Mouse (Mus musculus): ENCODE measurements around the gene Tpcn2.

Gene Tpcn2

DNA sequence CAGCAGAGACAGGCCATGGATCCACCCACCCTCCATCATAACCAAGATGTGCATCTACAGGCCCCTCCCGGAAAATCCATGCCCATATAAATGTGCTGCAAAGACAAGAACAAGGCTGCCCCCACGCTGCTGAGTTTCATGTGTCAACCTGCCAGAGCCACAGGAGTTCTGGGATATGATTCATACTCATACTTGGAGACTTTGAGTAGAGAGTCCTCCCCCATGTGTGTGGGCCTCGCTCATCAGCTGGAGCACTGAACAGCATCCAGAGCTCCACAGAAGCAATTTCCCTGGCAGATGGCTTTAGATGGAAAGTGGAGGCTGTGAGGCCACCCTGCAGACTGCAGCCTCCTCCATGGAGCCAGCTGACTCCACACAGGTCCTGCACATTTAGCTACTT is 86.8 kb downstream of the Tpcn2 start:
- DNase-seq, result peak; percentile 27

DNA sequence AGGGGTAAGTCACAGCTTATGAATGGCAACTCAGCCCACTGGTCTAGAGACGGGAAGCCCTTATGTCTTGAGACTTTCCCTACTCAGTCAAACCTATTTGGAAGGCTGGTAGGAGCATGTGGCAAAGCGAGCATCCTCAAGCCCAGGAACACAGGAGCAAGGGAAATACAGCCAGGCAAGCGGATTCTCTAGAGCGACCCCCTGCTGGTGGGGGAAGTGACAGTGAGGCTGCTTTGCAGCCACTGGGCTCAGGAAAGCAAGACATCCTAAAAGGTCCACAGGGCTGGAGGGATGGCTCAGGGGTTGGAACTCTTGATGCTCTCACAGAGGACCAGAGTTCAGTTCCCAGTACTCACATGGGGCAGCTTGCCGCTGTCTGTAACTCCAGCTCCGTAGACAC is 87.5 kb downstream of the Tpcn2 start:
- no peak for DNase-seq

DNA sequence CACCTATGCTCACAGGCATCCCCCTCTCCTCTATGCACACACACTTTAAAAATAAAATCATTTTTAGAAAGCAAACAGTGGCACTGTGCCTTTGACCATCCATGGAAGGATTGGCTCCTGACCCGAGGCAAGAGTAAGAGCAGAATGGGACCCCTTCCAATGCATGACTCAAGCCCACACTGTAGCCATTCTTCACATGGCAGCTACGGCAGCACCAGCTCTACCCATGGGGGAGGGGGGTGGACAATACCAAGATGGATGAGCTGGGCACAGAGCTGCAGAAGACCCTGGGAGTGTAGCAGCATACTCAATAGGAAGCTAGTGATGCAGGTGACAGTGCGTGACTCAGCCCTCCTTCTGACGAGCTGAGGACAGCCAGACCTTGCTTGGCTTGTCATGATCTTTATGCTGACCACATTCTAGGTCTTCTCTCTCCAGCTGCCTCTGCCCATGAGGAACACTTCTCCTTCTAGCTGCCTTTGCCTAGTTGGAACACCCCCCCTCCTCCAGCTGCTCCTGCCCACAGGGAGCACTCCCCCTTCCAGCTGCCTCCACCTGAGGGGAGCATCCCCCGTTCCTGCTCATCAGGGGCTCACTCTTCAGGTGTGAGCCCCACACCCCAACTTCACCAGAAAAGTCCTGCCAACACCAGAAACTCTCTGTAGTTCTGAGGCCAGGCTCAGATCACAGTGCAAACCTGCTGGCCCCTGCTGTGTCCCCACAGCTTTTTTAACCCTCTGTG is 88.5 kb downstream of the Tpcn2 start:
- no peak for DNase-seq

DNA sequence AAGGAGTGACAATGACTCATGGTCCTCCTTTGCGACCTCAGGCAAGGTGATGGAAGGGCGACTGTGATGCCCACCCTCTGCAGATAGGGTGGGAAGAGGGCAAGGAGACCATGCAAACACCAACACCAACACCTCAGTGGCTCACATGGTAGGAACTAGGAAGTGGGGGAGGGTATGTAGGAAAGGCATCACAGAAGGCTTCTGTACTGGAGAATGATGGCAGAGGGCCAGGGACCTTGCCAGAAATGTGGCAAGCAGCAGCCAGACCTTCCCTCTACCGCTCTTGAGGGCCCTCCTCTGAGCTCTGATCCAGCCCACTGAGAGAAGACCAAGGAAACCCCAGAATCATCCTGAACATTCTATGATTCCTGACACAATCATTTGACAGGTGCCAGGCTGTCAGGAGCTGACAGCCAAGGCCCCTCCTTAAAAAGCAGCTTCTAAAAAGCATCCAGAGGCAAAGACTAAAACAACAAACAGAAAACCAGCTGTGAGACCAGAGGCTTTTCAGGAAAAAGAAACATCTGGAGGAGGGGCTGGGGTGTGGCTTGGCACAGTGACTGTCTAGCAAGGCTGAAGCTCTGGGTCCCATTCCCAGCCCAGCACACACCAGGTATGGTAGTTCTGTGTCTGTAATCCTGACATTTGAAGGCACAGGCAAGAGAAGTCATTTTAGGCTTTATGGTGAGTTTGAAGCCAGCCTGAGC is 89.2 kb downstream of the Tpcn2 start:
- peak; percentile 45 for DNase-seq

DNA sequence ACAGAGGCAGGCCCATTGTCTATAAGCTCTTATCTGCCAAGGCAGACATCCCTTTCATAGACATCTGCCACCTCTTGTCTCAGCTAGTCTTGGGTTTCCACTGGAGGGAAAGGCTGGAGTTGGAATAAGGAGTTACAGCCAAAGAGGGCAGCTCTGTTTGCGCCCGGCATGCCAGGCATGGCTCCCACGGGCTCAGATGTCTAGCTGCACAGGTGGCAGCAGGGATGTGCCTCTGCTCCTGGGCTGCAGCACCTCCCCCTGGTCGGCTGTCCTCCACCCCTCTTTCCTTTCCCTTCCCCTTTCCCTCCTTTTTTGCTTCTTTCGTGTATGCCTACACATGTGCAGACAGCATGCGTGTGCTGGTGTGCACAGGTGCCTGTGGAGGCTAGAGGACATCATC is 91.0 kb downstream of the Tpcn2 start:
- DNase-seq, result no peak

DNA sequence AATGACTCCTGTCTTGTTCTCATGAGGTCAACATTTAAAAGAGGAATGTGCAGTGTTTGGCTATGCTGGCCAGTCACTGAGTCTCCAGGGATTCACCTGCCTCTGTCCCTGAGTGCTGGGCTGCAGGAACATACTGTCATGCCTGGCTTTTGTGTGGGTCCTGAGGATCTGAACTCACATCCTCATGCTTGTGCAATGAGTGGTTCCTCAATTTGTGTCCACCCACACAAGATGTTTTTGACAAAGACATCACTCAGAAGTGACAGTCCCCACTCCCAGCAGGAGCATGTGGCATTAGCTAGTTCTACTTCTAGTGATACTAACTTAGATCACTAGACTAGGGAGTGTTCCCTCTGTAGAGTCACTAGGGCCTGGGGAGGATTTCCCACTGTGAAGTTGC is 93.3 kb downstream of the Tpcn2 start:
- no peak for DNase-seq

DNA sequence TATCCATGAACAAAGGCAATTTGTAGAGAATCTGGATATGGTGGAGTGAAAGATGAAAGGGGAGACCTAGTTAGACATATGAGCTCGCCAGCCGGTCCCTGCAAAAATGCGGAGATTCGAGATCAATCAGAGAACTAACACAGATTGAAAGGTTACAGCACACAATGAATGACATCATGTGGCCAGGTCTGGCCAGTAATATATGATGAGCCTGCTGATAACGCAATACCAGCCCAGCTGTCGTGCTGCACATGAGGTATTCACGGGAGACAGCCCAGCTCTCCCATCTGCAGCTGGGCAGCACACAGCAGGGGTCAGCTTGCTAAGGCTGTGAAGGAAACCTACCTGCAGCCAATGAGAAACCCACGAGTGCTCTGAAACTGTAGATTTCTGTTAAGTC is 94.5 kb downstream of the Tpcn2 start:
- DNase-seq, result no peak

DNA sequence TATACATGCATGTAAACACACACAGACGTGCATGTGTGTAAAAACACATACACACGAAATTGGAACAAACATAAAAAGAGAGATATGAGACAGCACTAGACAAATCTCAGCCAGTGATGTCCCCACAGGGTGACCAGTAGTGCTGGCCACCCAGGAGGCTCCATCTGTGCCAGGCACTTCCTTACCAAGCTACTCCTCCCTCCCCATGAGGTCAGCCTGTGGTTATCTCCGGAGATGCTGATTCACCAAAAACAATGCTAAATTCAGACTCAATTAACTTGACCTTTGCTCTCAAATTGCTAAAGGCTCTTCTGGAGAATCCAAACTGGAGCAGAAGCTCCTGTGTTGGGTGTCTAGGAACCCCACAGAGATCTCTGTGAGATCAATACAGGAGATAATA is 96.0 kb downstream of the Tpcn2 start:
- DNase-seq, result no peak

DNA sequence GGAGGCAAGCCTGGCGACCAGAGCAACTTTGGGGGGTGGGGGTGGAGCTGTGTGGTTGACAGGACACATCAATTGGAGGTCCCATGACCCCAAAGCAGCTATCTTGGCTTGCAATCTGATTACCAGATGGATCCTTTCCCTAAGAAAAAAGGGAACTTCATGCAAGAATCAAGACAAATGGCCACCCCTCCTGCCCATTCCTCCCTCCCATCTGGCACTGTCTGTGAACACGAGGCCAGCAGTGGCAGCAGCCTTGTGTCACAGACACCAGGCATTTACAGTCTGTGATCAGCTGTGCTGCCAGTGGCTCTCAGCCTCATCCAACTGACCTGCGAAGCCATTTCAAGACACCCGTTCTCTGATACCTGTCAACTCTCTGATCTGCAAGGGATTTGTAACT is 101.4 kb downstream of the Tpcn2 start:
- no peak for DNase-seq

DNA sequence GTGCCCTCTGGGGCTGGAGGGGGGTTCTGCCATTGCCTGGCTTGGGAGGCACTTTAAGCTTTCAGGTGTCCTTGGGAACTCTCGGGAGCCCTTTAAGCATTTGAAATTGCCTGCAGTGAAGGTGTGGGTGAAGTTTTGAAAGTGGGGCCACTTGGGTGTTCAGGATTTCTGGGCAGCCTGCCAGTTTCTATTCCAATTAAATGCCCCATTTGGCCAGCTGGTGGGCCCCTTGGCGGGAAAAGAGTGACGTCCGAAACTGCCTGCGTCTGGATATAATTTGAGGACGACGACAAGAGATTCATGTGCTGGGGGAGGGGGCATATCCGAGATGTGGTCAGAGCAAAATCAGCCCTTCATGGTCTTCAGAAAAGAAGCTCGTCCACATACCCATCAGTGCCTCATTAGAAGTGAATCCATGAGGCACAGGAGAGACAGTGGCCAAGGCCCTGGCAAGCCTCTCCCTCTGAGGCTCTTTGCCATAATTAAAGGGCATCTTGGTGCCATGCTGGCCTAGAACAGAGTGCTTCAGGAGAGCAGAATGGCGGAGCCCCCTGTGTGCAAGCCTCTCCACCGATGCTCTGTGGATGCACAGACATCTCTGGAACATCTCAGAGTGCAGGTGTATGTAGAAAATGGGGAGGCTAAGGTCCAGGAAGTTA is 102.3 kb downstream of the Tpcn2 start:
- no peak for DNase-seq

DNA sequence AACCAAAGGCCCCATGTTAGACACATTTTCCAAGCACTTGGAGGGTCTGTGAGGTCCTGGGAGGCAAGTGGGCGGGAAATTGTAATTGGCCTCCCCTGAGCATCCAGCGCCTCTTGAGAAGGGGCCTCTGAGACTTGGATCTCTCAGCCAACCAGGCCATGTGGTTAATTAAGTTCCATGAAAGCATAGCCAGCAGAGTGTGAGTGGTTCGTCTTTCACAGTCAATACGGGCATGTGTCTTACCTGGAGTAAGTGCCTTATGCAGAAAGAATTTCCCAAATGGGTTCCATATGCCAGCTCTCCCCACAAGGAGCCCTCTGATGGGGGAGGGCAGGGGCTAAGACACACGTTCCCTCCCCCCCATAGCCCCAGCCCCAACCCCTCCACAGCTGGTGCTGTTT is 104.1 kb downstream of the Tpcn2 start:
- DNase-seq, result no peak

DNA sequence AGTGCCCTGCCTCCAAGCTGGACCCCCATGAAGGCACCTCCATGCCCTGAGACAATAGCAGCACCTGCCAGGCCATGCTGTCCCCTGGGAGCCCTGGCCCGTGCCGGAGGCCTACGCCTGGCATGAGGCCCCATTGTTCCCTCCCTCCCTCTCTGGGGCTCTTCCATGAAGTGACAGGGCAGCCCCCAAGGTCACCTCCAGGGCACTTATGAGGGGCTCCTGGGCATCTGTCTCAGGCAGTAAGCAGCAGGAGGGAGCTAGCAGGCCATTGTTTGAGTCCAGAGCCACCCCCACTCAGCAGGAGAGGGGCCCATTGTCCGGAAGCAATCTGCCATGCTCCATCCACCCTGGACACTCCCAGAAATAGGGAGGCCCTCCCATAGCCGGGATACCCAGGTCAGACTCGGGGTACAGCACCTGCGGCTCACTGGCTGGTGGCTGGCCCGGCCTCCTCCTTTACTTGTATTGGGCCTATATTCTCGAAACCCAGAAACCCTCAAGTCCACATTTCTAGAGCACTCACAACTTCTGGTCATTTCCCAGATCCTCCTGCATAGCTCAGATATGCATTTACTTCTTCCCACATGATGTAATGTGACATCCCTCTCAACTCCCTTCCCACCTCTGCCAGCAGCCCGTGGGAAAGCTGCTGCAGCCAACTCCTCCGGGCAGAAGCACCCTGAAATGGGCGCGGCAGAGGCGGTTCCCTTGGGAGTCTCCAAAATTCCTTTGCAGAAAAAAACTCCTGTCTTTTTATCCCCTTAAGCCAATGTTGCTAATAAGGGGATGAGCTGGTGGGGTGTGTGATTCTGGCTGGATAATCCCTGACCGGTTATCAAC is 106.8 kb downstream of the Tpcn2 start:
- no peak for DNase-seq

DNA sequence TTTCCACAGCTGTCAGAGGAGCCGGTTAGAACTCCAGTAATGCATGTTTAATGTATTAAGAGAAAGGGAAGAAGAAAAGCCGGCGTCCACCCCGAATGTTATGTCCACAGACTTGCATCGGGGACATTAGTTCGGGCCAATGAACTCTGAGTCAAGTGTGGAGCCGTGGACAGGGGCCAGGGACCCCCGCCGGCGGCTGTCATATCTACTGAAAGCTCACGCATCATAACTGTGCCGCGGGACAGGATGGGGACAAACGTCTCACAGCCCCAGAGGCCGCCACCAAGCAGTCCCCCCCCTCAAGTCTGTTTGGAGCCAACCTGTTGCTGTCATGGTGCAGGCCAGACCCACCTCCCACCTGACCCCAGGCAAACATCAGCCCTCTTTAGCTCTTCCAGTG is 110.2 kb downstream of the Tpcn2 start:
- DNase-seq, result no peak

DNA sequence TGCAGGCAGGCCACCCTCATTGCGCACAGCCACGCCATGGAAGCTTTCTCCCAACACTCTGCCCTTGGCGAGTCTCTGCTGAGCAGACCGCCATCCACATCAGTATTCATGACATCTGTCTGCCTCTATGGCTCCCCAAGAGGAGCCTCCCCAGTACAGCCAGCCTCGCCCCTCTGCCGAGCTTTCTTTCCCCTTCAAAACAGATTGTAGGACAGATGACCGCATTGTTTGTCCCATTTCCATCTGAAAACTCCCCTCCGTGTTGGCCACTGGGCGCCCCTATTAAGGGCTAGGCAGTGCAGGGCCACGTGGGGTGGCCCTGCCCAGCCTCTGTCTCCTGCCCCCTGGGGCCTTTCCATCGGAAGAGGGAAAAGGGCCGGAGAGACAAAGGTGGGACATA is 110.7 kb downstream of the Tpcn2 start:
- DNase-seq, result no peak

DNA sequence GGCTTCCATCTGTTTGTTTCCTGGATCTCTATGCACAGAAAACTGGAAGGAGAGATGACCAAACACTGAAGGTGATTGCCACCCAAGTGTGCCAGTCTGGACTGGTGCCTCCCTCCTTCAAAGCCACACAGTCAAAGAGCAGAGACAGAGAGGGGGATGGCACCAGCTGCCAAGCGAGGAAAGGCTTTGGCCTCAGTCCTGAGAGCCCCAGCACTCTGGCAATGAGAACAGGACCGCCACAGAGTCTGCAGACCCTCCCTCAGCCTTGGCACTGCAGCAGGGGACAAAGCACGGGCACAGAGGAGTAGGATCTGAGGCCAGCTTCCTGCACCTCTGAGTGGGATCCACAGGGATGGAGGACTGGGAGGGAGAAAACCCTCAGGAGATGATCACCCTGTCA is 114.1 kb downstream of the Tpcn2 start:
- DNase-seq, result no peak

DNA sequence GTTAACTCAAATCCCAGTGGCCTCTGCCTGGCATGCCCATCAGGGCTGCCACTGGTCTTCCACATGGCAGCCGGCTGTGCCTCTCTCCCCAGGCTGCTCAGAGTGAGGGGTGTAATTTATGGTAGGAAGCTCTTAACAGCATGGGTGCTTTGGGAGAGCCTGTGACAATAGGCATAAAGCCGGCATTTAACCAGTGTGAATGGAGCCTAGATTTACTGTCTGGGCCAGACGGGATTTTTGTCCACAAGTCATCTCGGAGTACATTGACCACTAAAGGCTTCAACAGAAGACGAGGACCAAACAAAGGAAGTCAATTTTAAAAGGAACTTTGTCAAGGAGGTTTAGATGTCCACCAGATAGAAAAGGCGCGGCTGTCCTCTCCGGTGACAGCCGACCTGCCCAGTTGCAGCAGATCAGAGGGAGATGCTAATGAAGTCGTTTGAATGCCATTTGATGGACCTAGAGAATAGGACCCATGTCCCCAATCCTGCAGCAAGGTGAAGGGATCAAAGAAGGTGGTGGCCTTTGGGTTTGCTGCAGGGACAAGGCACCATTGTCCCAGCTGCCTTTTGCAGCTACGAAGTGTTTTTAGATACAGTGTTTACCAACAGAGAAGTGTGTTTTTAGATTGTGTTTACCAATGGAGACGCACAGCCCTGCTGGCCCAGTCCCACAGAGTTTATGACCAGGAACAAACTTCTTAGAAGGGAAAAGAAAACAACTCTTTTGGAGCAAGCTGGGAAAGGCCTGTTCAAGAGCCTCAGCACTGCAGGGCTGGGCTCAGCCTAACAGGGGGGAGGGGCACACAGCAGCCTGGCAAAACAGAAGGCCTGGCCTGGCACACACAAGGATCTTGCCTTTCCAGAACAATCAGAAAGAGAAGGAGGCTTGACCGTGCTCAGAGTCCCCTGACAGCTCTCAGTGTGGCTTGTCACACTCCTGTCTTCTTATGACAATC is 124.2 kb downstream of the Tpcn2 start:
- no peak for DNase-seq

DNA sequence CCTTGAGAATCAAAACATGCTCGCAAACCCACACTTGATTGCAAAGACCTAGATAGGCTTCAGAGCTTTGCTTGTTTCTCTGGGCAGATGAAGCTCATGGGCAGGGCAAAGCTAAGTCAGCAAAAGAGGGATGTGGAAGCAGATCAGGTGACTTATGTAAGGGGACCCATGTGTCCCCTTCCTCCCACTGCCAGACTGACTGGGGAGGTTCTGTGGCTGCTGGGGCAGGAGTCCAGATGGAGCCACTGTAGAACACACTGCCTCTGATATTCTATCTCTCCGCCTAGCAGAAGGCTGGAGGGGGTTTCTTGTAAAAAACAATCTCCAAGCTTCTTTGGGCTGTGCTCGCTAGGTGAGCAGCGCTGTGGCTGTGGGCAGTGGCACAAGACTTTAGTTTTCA is 128.1 kb downstream of the Tpcn2 start:
- DNase-seq, result no peak

DNA sequence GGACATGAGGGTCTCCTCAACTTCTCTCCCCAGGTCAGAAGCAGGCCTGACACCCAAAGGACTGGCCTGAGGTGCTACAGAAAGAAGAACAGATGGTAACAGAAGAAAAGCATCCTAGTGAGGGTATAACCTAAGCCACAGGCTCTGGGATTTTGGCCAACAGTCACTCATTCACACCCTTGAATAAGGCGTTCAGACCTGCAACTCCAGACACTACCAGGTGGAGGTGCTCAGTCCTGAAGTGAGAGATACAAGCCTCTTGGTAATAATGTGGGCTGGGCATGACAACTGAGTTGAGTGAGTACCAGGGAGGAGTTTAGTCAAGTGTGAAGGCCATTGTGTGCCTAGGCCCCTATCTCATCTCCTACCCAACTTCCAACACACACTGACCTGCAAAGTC is 129.7 kb downstream of the Tpcn2 start:
- no peak for DNase-seq

DNA sequence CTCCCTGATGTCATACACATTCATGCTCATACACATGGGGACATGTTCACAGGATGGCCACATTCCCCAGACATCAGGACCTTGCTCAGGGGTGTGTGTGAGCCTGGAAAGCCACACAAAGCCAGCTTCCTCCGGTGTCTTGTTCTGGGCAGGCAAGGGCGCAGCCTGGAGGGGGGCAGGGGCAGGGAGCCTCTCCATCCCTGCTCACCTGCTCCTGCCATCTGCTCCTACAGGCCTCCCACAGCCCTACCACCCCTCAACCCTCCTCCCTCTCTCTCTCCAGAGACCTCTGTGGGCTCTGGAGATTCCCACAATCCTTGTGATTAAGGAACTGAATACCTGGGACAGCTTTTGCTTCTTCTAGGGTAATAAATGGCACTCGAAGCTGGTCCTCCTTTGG is 132.0 kb downstream of the Tpcn2 start:
- DNase-seq, result no peak

DNA sequence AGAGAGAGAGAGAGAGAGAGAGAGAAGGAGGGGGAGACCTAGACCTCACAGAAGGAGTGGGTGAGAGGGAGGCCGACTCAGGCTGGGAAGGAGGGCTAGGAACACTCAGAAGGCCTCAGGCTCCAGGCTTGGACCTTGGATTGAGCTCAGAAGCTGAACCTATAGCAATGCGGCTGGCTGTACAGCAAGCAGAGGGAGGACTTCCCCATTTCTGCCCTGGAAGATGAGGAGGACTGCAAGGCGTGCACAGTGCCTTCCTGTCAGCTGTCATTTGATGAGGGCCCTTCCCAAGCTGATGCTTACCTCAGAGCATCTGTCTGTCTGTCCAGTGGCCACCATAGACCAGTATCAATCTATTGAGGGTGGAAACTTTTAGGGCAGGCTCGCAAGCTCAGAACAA is 134.9 kb downstream of the Tpcn2 start:
- DNase-seq, result no peak

DNA sequence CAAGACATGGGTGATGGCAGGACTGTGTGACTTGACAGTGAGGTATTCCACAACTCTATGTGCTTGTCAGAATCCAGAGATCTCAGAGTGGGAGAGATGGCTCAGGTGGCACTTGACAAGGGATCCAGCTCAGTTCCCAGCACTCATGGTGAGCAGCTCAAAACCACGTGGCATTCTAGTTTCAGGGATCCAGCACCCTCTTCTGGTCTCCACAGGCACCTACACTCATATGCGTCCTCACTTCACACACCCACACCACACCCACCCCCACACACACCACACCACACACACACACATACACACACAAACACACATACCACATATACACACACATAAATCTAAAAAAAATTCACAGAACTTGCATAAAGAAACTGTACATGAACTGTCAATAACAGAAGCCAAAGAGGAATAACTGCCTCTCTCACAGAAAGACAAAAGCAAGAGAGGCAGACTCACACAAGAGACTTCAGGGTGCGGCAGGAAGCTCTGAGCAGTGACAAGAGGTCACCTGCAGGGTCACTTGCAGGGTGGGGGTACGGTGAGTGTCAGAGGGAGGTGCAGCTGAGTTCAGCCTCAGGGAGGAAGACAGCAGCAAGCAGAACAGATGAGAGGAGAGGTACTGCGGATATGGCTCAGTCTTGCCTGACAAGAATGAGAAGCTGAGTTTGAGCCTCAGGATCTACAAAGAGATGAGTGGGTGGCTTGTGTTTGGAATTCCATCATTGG is 135.7 kb downstream of the Tpcn2 start:
- no peak for DNase-seq

Measured in cerebellum, adult 8-10 months (tissue).